Mouse (Mus musculus): ENCODE results near the gene 4933424G06Rik. TPM values are rescaled to one million over a fixed set of nuclear protein-coding genes. Genes with fewer than 3 reads are reported as not detected.

4933424G06Rik gene
- total RNA-seq, 2 experiments from 2014 or later, result 0.66 to 1.2 TPM

- DNase-seq (ENCODE audit: low spot score), result peak; percentile 24
Observed at GRCm38 (mm10) chr1:36709055-36709853, 695 bp upstream of the 4933424G06Rik start.

GRCm38 (mm10) chr1:36711104-36711503, 1.2 kb downstream of the 4933424G06Rik start:
- DNase-seq (ENCODE audit: low spot score), result no peak

GRCm38 (mm10) chr1:36714311-36714710, 4.4 kb downstream of the 4933424G06Rik start, which contains the start of gene Actr1b:
Actr1b (minus strand) TSS chr1:36714422.
- DNase-seq (ENCODE audit: low spot score), result no peak

- DNase-seq (ENCODE audit: low spot score), result no peak
Observed at GRCm38 (mm10) chr1:36718786-36719185, 8.8 kb downstream of the 4933424G06Rik start.

- no peak for DNase-seq (ENCODE audit: low spot score)
Observed at GRCm38 (mm10) chr1:36723146-36724056, 13.5 kb downstream of the 4933424G06Rik start.

GRCm38 (mm10) chr1:36724057-36724431, 14.1 kb downstream of the 4933424G06Rik start:
- no peak for DNase-seq (ENCODE audit: low spot score)

GRCm38 (mm10) chr1:36737300-36737699, 27.4 kb downstream of the 4933424G06Rik start:
- DNase-seq (ENCODE audit: low spot score), result peak; percentile 89

- no peak for DNase-seq (ENCODE audit: low spot score)
Observed at GRCm38 (mm10) chr1:36739231-36739630, 29.3 kb downstream of the 4933424G06Rik start.

GRCm38 (mm10) chr1:36743046-36743445, 33.1 kb downstream of the 4933424G06Rik start:
- no peak for DNase-seq (ENCODE audit: low spot score)

GRCm38 (mm10) chr1:36744268-36744944, 34.5 kb downstream of the 4933424G06Rik start:
- peak; percentile 57 for DNase-seq (ENCODE audit: low spot score)

- DNase-seq (ENCODE audit: low spot score), result no peak
Observed at GRCm38 (mm10) chr1:36745661-36746060, 35.7 kb downstream of the 4933424G06Rik start.

- peak; percentile 14 for DNase-seq (ENCODE audit: low spot score)
Observed at GRCm38 (mm10) chr1:36746452-36746851, 36.5 kb downstream of the 4933424G06Rik start.

- DNase-seq (ENCODE audit: low spot score), result no peak
Observed at GRCm38 (mm10) chr1:36753932-36754675, 44.2 kb downstream of the 4933424G06Rik start.

- DNase-seq (ENCODE audit: low spot score), result no peak
Observed at GRCm38 (mm10) chr1:36758553-36758952, 48.6 kb downstream of the 4933424G06Rik start.

GRCm38 (mm10) chr1:36759076-36759475, 49.1 kb downstream of the 4933424G06Rik start:
- DNase-seq (ENCODE audit: low spot score), result no peak

GRCm38 (mm10) chr1:36760401-36760800, 50.5 kb downstream of the 4933424G06Rik start:
- no peak for DNase-seq (ENCODE audit: low spot score)

GRCm38 (mm10) chr1:36761061-36761460, 51.1 kb downstream of the 4933424G06Rik start:
- DNase-seq (ENCODE audit: low spot score), result no peak

- no peak for DNase-seq (ENCODE audit: low spot score)
Observed at GRCm38 (mm10) chr1:36761568-36761967, 51.6 kb downstream of the 4933424G06Rik start, which contains the start of gene Zap70. Zap70 (plus strand) TSS chr1:36761798.

GRCm38 (mm10) chr1:36766431-36767205, 56.7 kb downstream of the 4933424G06Rik start:
- no peak for DNase-seq (ENCODE audit: low spot score)

GRCm38 (mm10) chr1:36767321-36767720, 57.4 kb downstream of the 4933424G06Rik start:
- no peak for DNase-seq (ENCODE audit: low spot score)

Data from gastrocnemius, adult 18-20 months (tissue).